In the genomic region with DNA sequence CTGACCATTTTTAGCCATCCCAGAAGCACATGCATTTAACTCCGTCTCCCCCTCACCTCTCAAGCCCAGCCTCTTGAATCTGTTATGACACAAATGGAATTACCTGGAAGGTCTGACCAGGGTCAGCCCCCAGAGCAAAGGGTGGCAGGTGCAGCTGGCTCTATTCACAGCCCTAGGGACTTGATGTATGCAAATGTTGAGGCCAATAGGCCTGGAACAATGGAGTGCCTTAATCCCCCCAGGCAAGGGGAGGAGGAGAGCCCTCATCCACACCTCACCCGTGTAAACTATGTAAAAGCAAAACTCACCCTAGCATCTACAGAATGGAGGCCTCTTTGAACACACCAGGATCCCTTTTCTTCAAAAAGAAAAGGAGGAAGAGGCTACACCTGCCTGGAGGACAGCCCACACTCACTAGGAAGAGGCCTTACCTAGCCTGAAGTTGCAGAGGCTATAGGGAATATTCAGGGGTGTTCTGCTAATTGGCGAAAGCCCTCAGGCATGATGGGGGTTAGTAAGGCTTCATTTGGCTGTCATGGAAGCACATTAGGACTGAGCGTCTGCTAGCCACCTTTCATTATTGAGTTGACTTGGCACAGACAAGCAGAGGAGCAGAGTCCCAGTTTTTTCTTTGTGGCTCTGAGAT, we compare ENCODE assay signal across 26 mouse cellular contexts.
DNase-seq lines count a peak whose midpoint lies in the region; ATAC-seq lines count a peak whose summit lies in the region.
"Had no signal": no experiment of that assay in that cellular context is flagged by ENCODE, and none has a peak within 500 bp of the region (broad histone marks: within the 10 kb centered on the region; RNA-seq: fewer than 3 reads in every experiment).

No protein-coding gene starts in this region.

- WGBS in hindbrain, embryonic 11.5 days = 42% methylated on average over 4 of the region's 4 CpGs
- 28% methylated on average over 4 of the region's 4 CpGs for WGBS in hindbrain, embryonic 13.5 days

- no peak overlapping the region for H3K4me3 ChIP-seq in hindbrain, embryonic 11.5 days (ENCODE audit: low read depth, low read length)
- H3K4me3 ChIP-seq in hindbrain, embryonic 13.5 days = no peak overlapping the region
- H3K4me3 ChIP-seq: embryonic facial prominence, embryonic 15.5 days; forebrain, embryonic 15.5 days; heart, embryonic 12.5 days; hindbrain, embryonic 15.5 days; limb, embryonic 12.5 days had no signal

- ATAC-seq in hindbrain, embryonic 11.5 days (ENCODE audit: low FRiP score) = peak; percentile 54; the same call in 1 of the 2 replicates
- no peak for ATAC-seq in hindbrain, embryonic 13.5 days (ENCODE audit: low FRiP score)
- ATAC-seq: forebrain, embryonic 15.5 days; intestine, embryonic 16.5 days; liver, postnatal 0 days had no signal

- H3K9me3 ChIP-seq in hindbrain, embryonic 11.5 days (ENCODE audit: control insufficient read depth, low read length) = no peaks in the 10 kb centered on the region
- H3K9me3 ChIP-seq in hindbrain, embryonic 13.5 days = no peaks in the 10 kb centered on the region
- H3K9me3 ChIP-seq: embryonic facial prominence, embryonic 15.5 days; forebrain, embryonic 15.5 days; heart, embryonic 12.5 days; hindbrain, embryonic 15.5 days; limb, embryonic 12.5 days had no signal

- no peaks in the 10 kb centered on the region for H3K36me3 ChIP-seq in hindbrain, embryonic 11.5 days (ENCODE audit: control insufficient read depth, insufficient read depth, low read length)
- H3K36me3 ChIP-seq in hindbrain, embryonic 13.5 days = no peaks in the 10 kb centered on the region
- H3K36me3 ChIP-seq: embryonic facial prominence, embryonic 15.5 days; forebrain, embryonic 15.5 days; heart, embryonic 12.5 days; hindbrain, embryonic 15.5 days; limb, embryonic 12.5 days had no signal

- no peak overlapping the region for H3K9ac ChIP-seq in hindbrain, embryonic 11.5 days (ENCODE audit: low read depth, low read length)
- no peak overlapping the region for H3K9ac ChIP-seq in hindbrain, embryonic 13.5 days
- H3K9ac ChIP-seq: embryonic facial prominence, embryonic 15.5 days; forebrain, embryonic 15.5 days; heart, embryonic 12.5 days; hindbrain, embryonic 15.5 days; limb, embryonic 12.5 days; liver, postnatal 0 days had no signal

- H3K27me3 ChIP-seq in hindbrain, embryonic 11.5 days (ENCODE audit: control insufficient read depth, insufficient read depth, low read length) = no peaks in the 10 kb centered on the region
- no peaks in the 10 kb centered on the region for H3K27me3 ChIP-seq in hindbrain, embryonic 13.5 days
- H3K27me3 ChIP-seq: embryonic facial prominence, embryonic 15.5 days; forebrain, embryonic 15.5 days; hindbrain, embryonic 15.5 days; limb, embryonic 12.5 days had no signal

- H3K27ac ChIP-seq in hindbrain, embryonic 11.5 days (ENCODE audit: low read depth, low read length) = no peak overlapping the region
- H3K27ac ChIP-seq in hindbrain, embryonic 13.5 days = no peak overlapping the region
- H3K27ac ChIP-seq: embryonic facial prominence, embryonic 15.5 days; forebrain, embryonic 15.5 days; hindbrain, embryonic 15.5 days; limb, embryonic 12.5 days had no signal

- DNase-seq in hindbrain, embryonic 11.5 days (ENCODE audit: low spot score) = peak; percentile 25
- peak; percentile 90 for DNase-seq in ES-CJ7 (ENCODE audit: low read depth, low spot score)
- peak; percentile 94 for DNase-seq in ZHBTc4 (ENCODE audit: low read depth, low spot score)
- peak; percentile 11 for DNase-seq in retina, embryonic 14.5 days (ENCODE audit: low spot score)
- DNase-seq in urinary bladder, postnatal 36 days (ENCODE audit: low spot score in 2 of 2) = no peak
- no peak for DNase-seq in kidney, adult 9 months
- DNase-seq: adrenal gland, adult 2 months; B cell, adult 2 months; cerebellum, adult 2 months; cerebellum, postnatal 25 days; gastrocnemius, postnatal 10 days; heart, postnatal 10 days; kidney, postnatal 36 days; layer of hippocampus, postnatal 36 days; liver, postnatal 0 days; lung, postnatal 14 days; right cerebral cortex, postnatal 25 days; thymus, postnatal 25 days had no signal

- no peak overlapping the region for H3K4me2 ChIP-seq in hindbrain, embryonic 11.5 days (replicated peaks; ENCODE audit: low read depth, low read length)
- no peak overlapping the region for H3K4me2 ChIP-seq in hindbrain, embryonic 13.5 days
- H3K4me2 ChIP-seq: embryonic facial prominence, embryonic 15.5 days; forebrain, embryonic 15.5 days; heart, embryonic 12.5 days; hindbrain, embryonic 15.5 days; limb, embryonic 12.5 days; liver, embryonic 11.5 days had no signal

- no peaks in the 10 kb centered on the region; the same call in 1 of the 2 replicates for H3K4me1 ChIP-seq in hindbrain, embryonic 11.5 days (replicated peaks; ENCODE audit: control insufficient read depth, insufficient read depth, low read length)
- H3K4me1 ChIP-seq in hindbrain, embryonic 13.5 days (replicated peaks) = peaks cover 13% of the 10 kb centered on the region
- H3K4me1 ChIP-seq: embryonic facial prominence, embryonic 15.5 days; heart, embryonic 12.5 days; hindbrain, embryonic 15.5 days had no signal

Comparison
In these comparisons a context has a peak if more than half of its experiments do, and no peak if none do; other contexts are left out.
1. DNase-seq: peak in hindbrain, embryonic 11.5 days (single experiment), ES-CJ7 (single experiment), ZHBTc4 (single experiment) and retina, embryonic 14.5 days (single experiment); none in urinary bladder, postnatal 36 days (0 of 2) and kidney, adult 9 months (single experiment).